Mouse (Mus musculus) forebrain, embryonic 11.5 days (tissue): Measurements from ENCODE around the gene Ngef. TPM values are rescaled to one million over a fixed set of nuclear protein-coding genes. Genes with fewer than 3 reads are reported as not detected.
"Not testable (repeated sequence)": the region's sequence is repeated elsewhere in the genome, so short reads cannot be mapped to it uniquely, and the experiment has no call there.

ENCODE experiments used
- ATAC-seq: fragments of 200-750 bp; cut with Nextera tagmentation; replicated peaks from 2 replicates; pipeline ENCODE4 v1.8.0; 2017; ENCODE audit warnings: moderate TSS enrichment; ENCODE audit not compliant: low FRiP score
- DNase-seq: peaks from one replicate; pipeline ENCODE4 v3.0.0-alpha.2; 2017; ENCODE audit warnings: low spot score
- H3K27ac ChIP-seq: fragments of 300-500 bp; sonication (generic); 2 replicates; pipeline ENCODE4 v1.5.1; 2014; ENCODE audit warnings: low read depth, low read length
- H3K27me3 ChIP-seq: fragments of 300-500 bp; sonication (generic); 2 replicates; pipeline ENCODE4 v1.6.1; 2014; ENCODE audit warnings: mild to moderate bottlenecking, low read length, mixed read lengths; ENCODE audit not compliant: control insufficient read depth, insufficient read depth
- H3K36me3 ChIP-seq: fragments of 300-500 bp; sonication (generic); 2 replicates; pipeline ENCODE4 v1.6.1; 2014; ENCODE audit warnings: mild to moderate bottlenecking, low read length, moderate library complexity, mixed read lengths; ENCODE audit not compliant: control insufficient read depth, insufficient read depth
- H3K4me1 ChIP-seq: fragments of 300-500 bp; sonication (generic); replicated peaks from 2 replicates; pipeline ENCODE4 v1.6.1; 2014; ENCODE audit warnings: low read length, mixed read lengths; ENCODE audit not compliant: control insufficient read depth, insufficient read depth
- H3K4me2 ChIP-seq: fragments of 300-500 bp; sonication (generic); 2 replicates; pipeline ENCODE4 v1.6.1; 2014; ENCODE audit warnings: low read depth, mild to moderate bottlenecking, low read length, moderate library complexity, mixed read lengths; ENCODE audit not compliant: severe bottlenecking
- H3K4me3 ChIP-seq: fragments of 300-500 bp; sonication (generic); 2 replicates; pipeline ENCODE4 v1.5.1; 2014; ENCODE audit warnings: low read depth, low read length
- H3K9ac ChIP-seq: fragments of 300-500 bp; sonication (generic); 2 replicates; pipeline ENCODE4 v1.6.1; 2014; ENCODE audit warnings: low read length
- H3K9me3 ChIP-seq: fragments of 300-500 bp; sonication (generic); 2 replicates; pipeline ENCODE4 v1.6.1; 2016; ENCODE audit warnings: low read length, mixed read lengths; ENCODE audit not compliant: control insufficient read depth
- WGBS: fragments of 180-500 bp; shearing (Covaris S2); extraction: QIAGEN DNeasy Blood & Tissue Kit; methylation state at CpG from one replicate; pipeline ENCODE4 v1.1.7; 2014; 5-methylcytosine and 5-hydroxymethylcytosine counted together
- polyA plus RNA-seq: library from polyadenylated mRNA; unstranded; fragments of >200 nt; fragmentation: Nextera tagmentation; extraction: Ambion mirVana; gene quantifications from 2 replicates; pipeline ENCODE4 v1.2.1, GENCODE M21; 2014

Gene Ngef
- polyA plus RNA-seq, 1 experiment from 2014 or later, result 2.5 TPM

DNA sequence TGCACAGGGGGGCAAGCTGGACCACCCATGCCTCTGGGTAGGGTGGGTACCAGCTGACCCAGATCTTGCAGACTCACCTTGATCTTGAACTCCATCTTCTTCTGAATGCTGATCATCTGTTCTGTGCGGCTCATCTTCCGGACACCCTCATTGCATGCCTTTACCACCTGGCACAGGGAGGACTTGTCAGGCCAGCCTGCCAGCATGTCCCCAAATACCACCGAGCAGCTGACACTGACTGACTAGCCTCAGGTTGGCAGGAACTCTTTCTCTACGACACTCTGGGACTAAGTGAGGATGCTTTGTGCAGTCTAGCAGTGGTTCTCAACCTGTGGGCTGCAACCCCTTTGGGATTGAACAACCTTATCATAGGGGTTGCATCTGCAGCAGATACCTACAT lies 91.1 kb downstream of the Ngef start:
- Histone ChIP-seq H3K36me3 (no peaks in the 10 kb centered on the region), H3K4me2 (no peak overlapping the region), H3K4me1 (no peaks in the 10 kb centered on the region), H3K27me3 (no peaks in the 10 kb centered on the region), H3K4me3 (no peak overlapping the region), H3K9ac (no peak overlapping the region), H3K9me3 (no peaks in the 10 kb centered on the region), H3K27ac (no peak overlapping the region)
- ATAC-seq (no peak), DNase-seq (no peak)
- 86% methylated on average over 4 of the region's 4 CpGs for WGBS

DNA sequence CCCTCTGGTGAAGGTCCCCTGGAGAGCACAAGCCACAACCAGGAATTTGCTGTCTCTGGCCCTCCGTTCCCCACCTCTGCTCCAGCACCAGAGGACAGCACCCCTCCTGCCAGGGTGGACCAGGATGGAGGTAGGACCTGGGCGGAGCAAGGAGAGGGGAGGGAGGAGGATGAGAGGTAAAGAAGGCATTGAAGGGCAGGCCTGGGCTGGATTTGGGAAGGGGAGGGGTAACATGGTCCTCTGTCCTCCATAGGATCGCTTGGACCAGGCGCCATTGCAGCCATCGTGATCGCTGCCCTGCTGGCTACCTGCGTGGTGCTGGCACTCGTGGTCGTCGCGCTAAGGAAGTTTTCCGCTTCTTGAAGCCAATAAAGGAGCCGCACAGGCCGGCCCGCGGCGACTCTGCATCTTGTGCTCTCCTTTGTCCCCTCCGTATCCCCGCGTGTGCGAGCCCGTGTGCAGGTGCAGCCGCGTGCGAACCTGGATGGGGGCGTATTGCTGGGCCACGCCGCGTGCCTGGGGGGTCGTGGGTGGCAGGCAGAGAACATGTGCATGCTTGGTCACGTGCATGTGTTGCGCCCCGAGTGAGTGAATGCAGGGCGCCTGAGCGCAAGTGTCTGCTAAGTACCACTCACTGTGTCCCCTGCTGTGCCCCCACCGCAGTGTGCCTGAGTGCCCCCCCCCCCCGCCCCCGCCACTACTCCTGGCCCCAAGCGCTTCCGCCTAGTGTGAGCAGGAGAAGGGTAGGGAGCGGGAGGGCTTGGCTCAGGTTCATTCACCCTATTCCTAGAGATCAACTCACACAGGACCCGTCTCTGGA lies 98.4 kb downstream of the Ngef start:
- peaks cover 12% of the 10 kb centered on the region for H3K27me3 ChIP-seq
- H3K9me3 ChIP-seq, result no peaks in the 10 kb centered on the region

GRCm38 (mm10) chr1:87472576-87472975 lies 101.1 kb downstream of the Ngef start:
- DNase-seq, result no peak
- Histone ChIP-seq H3K9me3 (no peaks in the 10 kb centered on the region), H3K27ac (no peak overlapping the region), H3K4me1 (peaks cover 4% of the 10 kb centered on the region; the same call in 1 of the 2 replicates), H3K4me3 (no peak overlapping the region), H3K36me3 (no peaks in the 10 kb centered on the region), H3K4me2 (no peak overlapping the region), H3K9ac (no peak overlapping the region), H3K27me3 (peaks cover 12% of the 10 kb centered on the region)
- no peak for ATAC-seq
- WGBS, result 88% methylated on average over 7 of the region's 7 CpGs

More for the DNA sequence above, 98.4 kb downstream of the Ngef start:
- Histone ChIP-seq H3K4me1 (peaks cover 4% of the 10 kb centered on the region; the same call in 1 of the 2 replicates), H3K4me2 (peak overlapping the region; percentile 74), H3K36me3 (no peaks in the 10 kb centered on the region), H3K4me3 (peak overlapping the region; percentile 33), H3K9ac (peak overlapping the region; percentile 55), H3K27ac (no peak overlapping the region)
- 2% methylated on average over 40 of the region's 42 CpGs for WGBS
- DNase-seq, result no peak
- peak; percentile 44 for ATAC-seq

DNA sequence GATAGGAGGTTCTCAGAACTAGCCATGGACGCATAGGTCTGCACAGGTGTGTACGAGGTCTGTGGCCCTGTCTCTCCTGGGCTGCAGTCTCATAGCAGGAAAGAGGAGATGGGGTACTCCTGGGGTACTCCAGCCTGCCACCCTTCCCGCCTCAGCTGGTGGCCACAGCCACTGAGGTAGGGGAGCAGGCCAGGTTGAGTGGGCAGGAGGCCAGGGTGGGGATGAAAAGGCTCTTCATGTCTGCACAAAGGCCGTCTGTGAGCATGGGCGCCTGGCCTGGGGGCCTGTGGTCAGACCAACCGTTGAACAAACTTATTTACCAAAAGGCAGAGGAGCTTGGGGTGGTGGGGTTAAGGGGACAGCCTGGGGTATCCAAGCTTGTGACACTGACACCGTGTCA lies 101.8 kb downstream of the Ngef start:
- H3K4me2 ChIP-seq, result no peak overlapping the region
- DNase-seq (no peak), ATAC-seq (no peak)
- H3K27me3 ChIP-seq, result peaks cover 12% of the 10 kb centered on the region
- WGBS, result 72% methylated on average over 7 of the region's 7 CpGs
- H3K36me3 ChIP-seq, result no peaks in the 10 kb centered on the region
- no peaks in the 10 kb centered on the region for H3K9me3 ChIP-seq
- no peak overlapping the region for H3K27ac ChIP-seq
- H3K4me3 ChIP-seq, result no peak overlapping the region
- no peak overlapping the region for H3K9ac ChIP-seq
- H3K4me1 ChIP-seq, result peaks cover 4% of the 10 kb centered on the region; the same call in 1 of the 2 replicates

DNA sequence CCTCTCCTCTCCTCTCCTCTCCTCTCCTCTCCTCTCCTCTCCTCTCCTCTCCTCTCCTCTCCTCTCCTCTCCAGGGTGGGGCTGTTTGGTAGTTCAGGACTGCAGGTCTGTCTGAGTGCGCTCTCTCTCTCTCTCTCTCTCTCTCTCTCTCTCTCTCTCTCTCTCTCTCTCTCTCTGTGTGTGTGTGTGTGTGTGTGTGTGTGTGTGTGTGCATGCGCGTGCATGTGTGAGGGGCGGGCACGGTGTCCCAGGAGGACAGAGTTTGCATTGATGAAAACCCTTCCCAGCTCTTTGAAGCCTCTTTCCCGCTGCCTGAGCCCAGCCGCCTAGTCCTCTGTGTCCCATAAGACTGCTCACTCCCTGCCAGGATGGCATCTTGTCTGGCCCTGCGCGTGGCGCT lies 103.7 kb downstream of the Ngef start, which contains the start of gene Snorc:
Snorc (plus strand) TSS at position 301 of the 400 bp plus-strand sequence.
- H3K27me3 ChIP-seq, H3K36me3 ChIP-seq, H3K4me3 ChIP-seq, DNase-seq, H3K4me2 ChIP-seq, H3K4me1 ChIP-seq, H3K27ac ChIP-seq, H3K9ac ChIP-seq, ATAC-seq, H3K9me3 ChIP-seq: not testable (repeated sequence)
- WGBS, result 27% methylated on average over 9 of the region's 10 CpGs

- Histone ChIP-seq H3K36me3 (no peaks in the 10 kb centered on the region), H3K9ac (no peak overlapping the region), H3K4me2 (no peak overlapping the region), H3K4me3 (no peak overlapping the region), H3K27ac (no peak overlapping the region), H3K27me3 (no peaks in the 10 kb centered on the region), H3K4me1 (no peaks in the 10 kb centered on the region), H3K9me3 (no peaks in the 10 kb centered on the region)
- no peak for DNase-seq
- 81% methylated on average over 6 of the region's 6 CpGs for WGBS
- no peak for ATAC-seq
These were observed 105.3 kb downstream of the Ngef start for GRCm38 (mm10) chr1:87468321-87468720.

- H3K27me3 ChIP-seq, result no peaks in the 10 kb centered on the region
- no peaks in the 10 kb centered on the region for H3K36me3 ChIP-seq
- 79% methylated on average over 9 of the region's 9 CpGs for WGBS
- ATAC-seq, result no peak
- no peaks in the 10 kb centered on the region for H3K9me3 ChIP-seq
- no peak overlapping the region for H3K9ac ChIP-seq
- no peak overlapping the region for H3K27ac ChIP-seq
- H3K4me2 ChIP-seq, result no peak overlapping the region
- H3K4me1 ChIP-seq, result no peaks in the 10 kb centered on the region
- no peak overlapping the region for H3K4me3 ChIP-seq
- no peak for DNase-seq
These were observed 106.2 kb downstream of the Ngef start for GRCm38 (mm10) chr1:87467469-87467868.

GRCm38 (mm10) chr1:87459856-87460255 lies 113.8 kb downstream of the Ngef start:
- H3K27me3 ChIP-seq, H3K27ac ChIP-seq, H3K9ac ChIP-seq, DNase-seq, H3K4me1 ChIP-seq, H3K9me3 ChIP-seq, ATAC-seq, H3K36me3 ChIP-seq, H3K4me2 ChIP-seq, H3K4me3 ChIP-seq: not testable (repeated sequence)
- 86% methylated on average over 5 of the region's 7 CpGs for WGBS

DNA sequence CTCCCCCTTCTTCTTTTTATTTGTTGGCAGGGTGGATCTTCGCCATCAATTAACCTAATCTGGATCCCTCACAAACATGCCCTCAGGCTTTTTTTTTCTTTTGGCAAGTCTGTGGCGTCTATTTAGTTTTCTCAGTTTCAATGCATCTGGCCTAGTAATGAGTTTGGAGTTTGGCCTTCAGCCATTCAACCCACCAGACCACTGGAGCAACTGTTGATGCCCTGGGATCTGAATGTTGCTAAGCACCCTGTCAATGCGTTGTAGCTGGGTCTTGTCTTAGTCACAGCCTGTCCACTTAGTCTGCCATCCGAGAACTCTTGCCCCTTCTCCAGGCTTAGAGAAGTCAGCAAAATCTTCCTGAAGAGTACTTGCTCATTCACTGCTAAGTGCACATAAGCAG lies 115.6 kb downstream of the Ngef start:
- Histone ChIP-seq H3K27ac (no peak overlapping the region), H3K27me3 (no peaks in the 10 kb centered on the region), H3K4me1 (no peaks in the 10 kb centered on the region), H3K9me3 (no peaks in the 10 kb centered on the region), H3K36me3 (no peaks in the 10 kb centered on the region), H3K9ac (no peak overlapping the region), H3K4me3 (no peak overlapping the region), H3K4me2 (no peak overlapping the region)
- no peak for DNase-seq
- ATAC-seq, result no peak
- WGBS, result 92% methylated on average over 4 of the region's 4 CpGs
